Mouse (Mus musculus): Measurements from ENCODE around the gene Baz2a. TPM values are rescaled to one million over a fixed set of nuclear protein-coding genes. Genes with fewer than 3 reads are reported as not detected.

Gene Baz2a
- total RNA-seq, 2 experiments from 2014 or later, result 28.0 to 30.0 TPM

Small RNA genes lying within 50 kb of the gene (microRNA-seq; reads per million reads assigned to microRNA genes)
- gene Mir677, result 30.4 to 44.6 reads per million in 2 experiments

Other genes with a start within 250 kb of the Baz2a start
- gene Rdh19, start 241.6 kb upstream of the Baz2a start, total RNA-seq (2021), result not detected
- gene Rdh16f2, start 225.1 kb upstream of the Baz2a start, total RNA-seq (2021), result not detected
- gene Rdh7, start 202.8 kb upstream of the Baz2a start, total RNA-seq (2021), result not detected
- gene Sdr9c7, start 193.1 kb upstream of the Baz2a start, total RNA-seq (2021), result not detected
- gene Hsd17b6, start 84.0 kb upstream of the Baz2a start, total RNA-seq (2021), result not detected
- gene Prim1, start 76.4 kb upstream of the Baz2a start, total RNA-seq (2021), result 10 to 100 TPM; 30.0 to 31.1 TPM
- 100 to 1,000 TPM; 738 to 766 TPM for gene Naca, start 56.0 kb upstream of the Baz2a start, total RNA-seq (2021)
- gene Ptges3, start 32.6 kb upstream of the Baz2a start, total RNA-seq (2021), result 100 to 1,000 TPM; 125 to 132 TPM
- 1,000 to 10,000 TPM; 6,416 to 6,613 TPM for gene Atp5b, start 8.3 kb upstream of the Baz2a start, total RNA-seq (2021)
- gene Rbms2, start 88.7 kb downstream of the Baz2a start, total RNA-seq (2021), result 10 to 100 TPM; 95.9 to 97.3 TPM
- gene Gls2, start 102.9 kb downstream of the Baz2a start, total RNA-seq (2021), result 1 to 10 TPM in 1 of 2 experiments, under 1 TPM in 1; 0.48 to 1.2 TPM
- 10 to 100 TPM; 39.6 to 41.5 TPM for gene Spryd4, start 120.2 kb downstream of the Baz2a start, total RNA-seq (2021)
- not detected for gene Mip, start 134.3 kb downstream of the Baz2a start, total RNA-seq (2021)
- 10 to 100 TPM; 24.5 to 28.7 TPM for gene Timeless, start 140.5 kb downstream of the Baz2a start, total RNA-seq (2021)
- gene Apon, start 162.5 kb downstream of the Baz2a start, total RNA-seq (2021), result under 1 TPM in 1 of 2 experiments, not detected in 1; 0.29 TPM
- not detected for gene Apof, start 177.1 kb downstream of the Baz2a start, total RNA-seq (2021)
- 10 to 100 TPM in 1 of 2 experiments, 1 to 10 TPM in 1; 10.0 TPM for gene Stat2, start 179.0 kb downstream of the Baz2a start, total RNA-seq (2021)
- 1 to 10 TPM; 1.5 to 2.2 TPM for gene Il23a, start 207.2 kb downstream of the Baz2a start, total RNA-seq (2021)
- gene Pan2, start 211.8 kb downstream of the Baz2a start, total RNA-seq (2021), result 10 to 100 TPM; 17.6 to 18.1 TPM
- gene Cnpy2, start 230.9 kb downstream of the Baz2a start, total RNA-seq (2021), result 100 to 1,000 TPM in 1 of 2 experiments, 10 to 100 TPM in 1; 92.1 to 100 TPM
- 100 to 1,000 TPM; 819 to 825 TPM for gene Cs, start 246.2 kb downstream of the Baz2a start, total RNA-seq (2021)